Mouse (Mus musculus): ENCODE measurements around the gene Slc35f2. TPM values are rescaled to one million over a fixed set of nuclear protein-coding genes. Genes with fewer than 3 reads are reported as not detected.

Slc35f2 gene
- polyA plus RNA-seq, 1 experiment from 2014 or later, result 6.5 TPM

DNA sequence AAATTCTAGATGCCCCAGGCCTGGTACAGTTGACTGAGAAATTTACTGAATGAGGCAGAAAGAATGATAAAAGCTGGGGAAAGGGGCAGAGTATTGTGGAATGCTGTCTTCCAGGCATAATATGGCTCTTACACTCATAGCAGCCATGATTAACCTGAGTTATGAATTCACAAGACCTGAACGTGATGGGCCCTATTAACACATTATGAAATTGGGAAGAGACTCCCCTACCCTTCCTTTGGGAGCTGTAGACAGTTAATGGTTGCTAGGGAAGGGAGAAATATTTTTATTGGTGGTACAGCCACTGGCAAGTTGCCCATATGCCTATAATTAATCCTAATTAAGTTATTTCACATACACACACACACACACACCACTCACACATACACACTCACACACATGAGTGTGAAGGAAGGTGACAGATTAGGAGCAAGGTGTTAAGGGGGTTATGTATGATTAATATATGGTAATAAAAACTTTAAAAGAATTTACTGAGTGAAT, 22.5 kb downstream of the Slc35f2 start:
- no peak overlapping the region for H3K4me2 ChIP-seq (replicated peaks; ENCODE audit: low read depth)
- H3K9me3 ChIP-seq (ENCODE audit: control insufficient read depth, low read length), result no peaks in the 10 kb centered on the region
- WGBS, result 52% methylated on average over 1 of the region's 1 CpGs
- ATAC-seq (ENCODE audit: low FRiP score, low TSS enrichment) (no peak), DNase-seq (ENCODE audit: low spot score) (no peak)
- H3K36me3 ChIP-seq (ENCODE audit: control insufficient read depth, insufficient read depth, low read length), result no peaks in the 10 kb centered on the region
- H3K4me3 ChIP-seq (ENCODE audit: low read depth, low read length), result no peak overlapping the region
- no peak overlapping the region for H3K27ac ChIP-seq (replicated peaks)
- no peak overlapping the region for H3K9ac ChIP-seq (ENCODE audit: low read length)
- 0 out of 2 replicates have a peak, but pooled peaks cover 2% of the 10 kb centered on the region for H3K4me1 ChIP-seq (replicated peaks; ENCODE audit: control insufficient read depth, insufficient read depth)
- TF ChIP-seq EP300 (optimal IDR thresholded peaks at IDR 0.05), result no peak
- no peaks in the 10 kb centered on the region for H3K27me3 ChIP-seq (ENCODE audit: control insufficient read depth, insufficient read depth, low read length)

DNA sequence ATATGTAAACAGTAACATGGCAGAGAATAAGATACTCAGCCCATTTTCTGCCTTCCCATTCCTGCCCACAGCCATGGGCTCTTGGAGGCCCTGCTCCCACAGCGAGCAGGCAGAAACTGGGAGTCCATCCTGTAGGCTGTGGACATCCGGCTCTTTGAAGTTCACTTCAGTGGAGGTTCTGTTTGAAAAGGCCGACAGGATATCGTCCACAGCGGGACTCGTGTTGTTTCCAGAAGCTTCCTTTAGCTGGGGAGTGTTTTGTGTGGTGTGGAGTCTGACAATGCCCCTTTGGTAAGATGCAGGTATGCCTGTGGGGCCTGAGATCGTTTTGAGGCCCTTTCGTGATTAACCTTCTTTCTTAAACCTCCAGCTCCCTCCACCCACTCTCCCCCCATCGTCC, 23.2 kb downstream of the Slc35f2 start:
- DNase-seq (ENCODE audit: low spot score) (no peak), ATAC-seq (ENCODE audit: low FRiP score, low TSS enrichment) (no peak)
- no peaks in the 10 kb centered on the region for H3K9me3 ChIP-seq (ENCODE audit: control insufficient read depth, low read length)
- H3K27ac ChIP-seq (replicated peaks), result no peak overlapping the region
- no peak overlapping the region for H3K4me2 ChIP-seq (replicated peaks; ENCODE audit: low read depth)
- TF ChIP-seq EP300 (optimal IDR thresholded peaks at IDR 0.05) (no peak), CTCF (IDR thresholded peaks at IDR 0.05; ENCODE audit: low read depth) (no peak)
- H3K27me3 ChIP-seq (ENCODE audit: control insufficient read depth, insufficient read depth, low read length), result no peaks in the 10 kb centered on the region
- no peaks in the 10 kb centered on the region for H3K36me3 ChIP-seq (ENCODE audit: control insufficient read depth, insufficient read depth, low read length)
- H3K4me1 ChIP-seq (replicated peaks; ENCODE audit: control insufficient read depth, insufficient read depth), result 0 out of 2 replicates have a peak, but pooled peaks cover 2% of the 10 kb centered on the region
- whole genome bisulfite sequencing, result 34% methylated on average over 9 of the region's 9 CpGs
- no peak overlapping the region for H3K4me3 ChIP-seq (ENCODE audit: low read depth, low read length)
- no peak overlapping the region; the same call in 1 of the 2 replicates for H3K9ac ChIP-seq (ENCODE audit: low read length)

DNA sequence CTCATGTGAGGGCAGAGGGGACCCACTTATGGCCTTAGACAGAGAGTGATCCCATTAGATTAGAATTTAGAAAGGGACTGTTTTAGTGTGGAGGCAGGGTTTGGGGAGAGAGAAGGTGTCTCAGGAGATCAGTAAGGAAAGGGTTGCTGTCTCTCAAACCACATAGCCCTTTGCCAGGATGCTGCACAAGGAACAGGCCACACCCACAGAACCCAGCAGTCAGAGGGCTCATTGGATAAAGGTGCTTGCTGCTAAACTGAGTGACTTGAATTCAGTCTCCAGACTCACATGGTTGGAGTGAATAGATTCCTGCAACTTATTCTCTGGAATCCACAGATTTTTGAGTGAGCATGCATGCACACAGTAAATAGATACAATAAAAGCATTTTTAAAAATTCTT, 24.0 kb downstream of the Slc35f2 start:
- no peak for DNase-seq (ENCODE audit: low spot score)
- ATAC-seq (ENCODE audit: low FRiP score, low TSS enrichment), result no peak
- Histone ChIP-seq H3K27ac (replicated peaks) (no peak overlapping the region), H3K4me1 (replicated peaks; ENCODE audit: control insufficient read depth, insufficient read depth) (0 out of 2 replicates have a peak, but pooled peaks cover 2% of the 10 kb centered on the region), H3K4me2 (replicated peaks; ENCODE audit: low read depth) (no peak overlapping the region), H3K9ac (ENCODE audit: low read length) (no peak overlapping the region), H3K9me3 (ENCODE audit: control insufficient read depth, low read length) (no peaks in the 10 kb centered on the region), H3K4me3 (ENCODE audit: low read depth, low read length) (no peak overlapping the region), H3K36me3 (ENCODE audit: control insufficient read depth, insufficient read depth, low read length) (no peaks in the 10 kb centered on the region), H3K27me3 (ENCODE audit: control insufficient read depth, insufficient read depth, low read length) (no peaks in the 10 kb centered on the region)
- TF ChIP-seq EP300 (optimal IDR thresholded peaks at IDR 0.05) (no peak), CTCF (IDR thresholded peaks at IDR 0.05; ENCODE audit: low read depth) (no peak)

DNA sequence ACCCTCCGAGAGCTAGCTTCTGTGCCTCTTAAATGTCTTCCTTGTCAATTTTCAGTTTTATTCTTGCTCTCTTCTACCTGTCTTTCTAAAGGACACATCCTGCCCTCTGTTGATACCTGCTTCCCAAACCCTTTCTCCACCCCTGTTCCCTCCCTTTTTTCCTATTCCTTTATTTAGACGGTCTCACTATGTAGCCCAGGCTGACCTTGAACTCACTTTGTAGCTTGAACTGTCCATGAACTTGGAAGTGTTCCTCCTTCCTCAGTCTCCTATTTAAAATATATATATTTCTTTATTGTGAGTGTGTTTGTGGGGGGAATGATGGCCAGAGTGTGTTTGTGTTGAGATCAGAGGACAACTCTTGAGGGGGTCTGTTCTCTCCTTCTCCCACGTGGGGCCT, 25.0 kb downstream of the Slc35f2 start:
- no peaks in the 10 kb centered on the region for H3K9me3 ChIP-seq (ENCODE audit: control insufficient read depth, low read length)

DNA sequence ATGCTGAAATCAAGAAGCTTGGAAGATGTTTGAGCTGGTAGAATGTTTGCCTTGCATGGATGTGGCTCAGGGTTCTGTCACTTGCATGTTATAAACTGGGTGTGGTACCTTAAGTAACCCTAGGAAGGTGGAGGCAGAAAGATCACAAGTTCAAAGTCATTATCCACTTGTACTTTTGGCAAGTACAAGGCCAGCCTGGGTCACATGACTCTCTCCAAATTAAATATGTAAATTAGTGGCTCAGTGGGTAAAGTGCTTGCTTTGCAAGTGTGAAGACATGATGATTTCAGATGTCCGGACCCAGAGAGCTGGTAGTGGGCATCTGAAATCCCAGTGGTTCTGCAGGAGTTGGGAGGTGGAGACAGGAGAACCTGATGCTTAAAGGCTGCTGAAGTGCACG, 25.8 kb downstream of the Slc35f2 start:
- no peaks in the 10 kb centered on the region for H3K36me3 ChIP-seq (ENCODE audit: control insufficient read depth, insufficient read depth, low read length)
- H3K9me3 ChIP-seq (ENCODE audit: control insufficient read depth, low read length), result no peaks in the 10 kb centered on the region
- TF ChIP-seq EP300 (optimal IDR thresholded peaks at IDR 0.05), result no peak
- no peak for TF ChIP-seq CTCF (IDR thresholded peaks at IDR 0.05; ENCODE audit: low read depth)
- H3K4me2 ChIP-seq (replicated peaks; ENCODE audit: low read depth), result no peak overlapping the region
- H3K4me1 ChIP-seq (replicated peaks; ENCODE audit: control insufficient read depth, insufficient read depth), result 0 out of 2 replicates have a peak, but pooled peaks cover 2% of the 10 kb centered on the region
- H3K9ac ChIP-seq (ENCODE audit: low read length), result no peak overlapping the region
- WGBS, result 76% methylated on average over 2 of the region's 2 CpGs
- DNase-seq (ENCODE audit: low spot score) (no peak), ATAC-seq (ENCODE audit: low FRiP score, low TSS enrichment) (no peak)
- H3K4me3 ChIP-seq (ENCODE audit: low read depth, low read length), result no peak overlapping the region
- H3K27ac ChIP-seq (replicated peaks), result no peak overlapping the region
- H3K27me3 ChIP-seq (ENCODE audit: control insufficient read depth, insufficient read depth, low read length), result no peaks in the 10 kb centered on the region

More for the DNA sequence above, 25.0 kb downstream of the Slc35f2 start:
- H3K4me2 ChIP-seq (replicated peaks; ENCODE audit: low read depth), result no peak overlapping the region
- H3K9ac ChIP-seq (ENCODE audit: low read length), result no peak overlapping the region
- H3K4me3 ChIP-seq (ENCODE audit: low read depth, low read length), result no peak overlapping the region
- H3K4me1 ChIP-seq (replicated peaks; ENCODE audit: control insufficient read depth, insufficient read depth), result 0 out of 2 replicates have a peak, but pooled peaks cover 2% of the 10 kb centered on the region
- ATAC-seq (ENCODE audit: low FRiP score, low TSS enrichment) (no peak), DNase-seq (ENCODE audit: low spot score) (no peak)
- H3K27ac ChIP-seq (replicated peaks), result no peak overlapping the region
- TF ChIP-seq EP300 (optimal IDR thresholded peaks at IDR 0.05), result no peak
- TF ChIP-seq CTCF (IDR thresholded peaks at IDR 0.05; ENCODE audit: low read depth), result no peak
- H3K36me3 ChIP-seq (ENCODE audit: control insufficient read depth, insufficient read depth, low read length), result no peaks in the 10 kb centered on the region
- no peaks in the 10 kb centered on the region for H3K27me3 ChIP-seq (ENCODE audit: control insufficient read depth, insufficient read depth, low read length)
- 56% methylated on average over 3 of the region's 3 CpGs for WGBS

DNA sequence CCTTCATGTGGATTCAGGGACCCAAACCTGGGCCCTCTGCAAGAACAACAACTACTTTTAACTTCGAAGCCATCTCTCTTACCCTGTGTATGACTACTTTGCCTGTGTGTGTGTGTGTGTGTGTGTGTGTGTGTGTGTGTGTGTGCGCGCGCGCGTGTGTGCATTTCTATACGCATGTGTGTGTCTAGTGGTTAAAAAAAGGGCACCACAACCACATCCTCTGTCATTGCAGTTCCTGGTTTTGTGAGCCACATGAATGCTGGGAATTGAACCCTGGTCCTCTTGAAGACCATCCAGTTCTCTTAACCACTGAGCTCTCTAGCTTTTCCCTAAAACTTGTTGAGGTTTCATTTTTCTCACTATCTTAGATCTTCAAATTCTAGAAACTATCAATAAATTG, 31.6 kb downstream of the Slc35f2 start:
- Histone ChIP-seq H3K4me3 (ENCODE audit: low read depth, low read length) (no peak overlapping the region), H3K36me3 (ENCODE audit: control insufficient read depth, insufficient read depth, low read length) (no peaks in the 10 kb centered on the region), H3K9me3 (ENCODE audit: control insufficient read depth, low read length) (no peaks in the 10 kb centered on the region), H3K27ac (replicated peaks) (no peak overlapping the region), H3K27me3 (ENCODE audit: control insufficient read depth, insufficient read depth, low read length) (no peaks in the 10 kb centered on the region), H3K9ac (ENCODE audit: low read length) (no peak overlapping the region), H3K4me2 (replicated peaks; ENCODE audit: low read depth) (no peak overlapping the region), H3K4me1 (replicated peaks; ENCODE audit: control insufficient read depth, insufficient read depth) (no peaks in the 10 kb centered on the region)
- WGBS, result 98% methylated on average over 7 of the region's 7 CpGs
- ATAC-seq (ENCODE audit: low FRiP score, low TSS enrichment), result no peak
- DNase-seq (ENCODE audit: low spot score), result no peak
- no peak for TF ChIP-seq EP300 (optimal IDR thresholded peaks at IDR 0.05)
